Mouse (Mus musculus): ENCODE results near the gene Cdh23. TPM values are rescaled to one million over a fixed set of nuclear protein-coding genes. Genes with fewer than 3 reads are reported as not detected.

Gene Cdh23
- polyA plus RNA-seq, 2 experiments from 2014 or later = 4.0 to 5.5 TPM

DNA sequence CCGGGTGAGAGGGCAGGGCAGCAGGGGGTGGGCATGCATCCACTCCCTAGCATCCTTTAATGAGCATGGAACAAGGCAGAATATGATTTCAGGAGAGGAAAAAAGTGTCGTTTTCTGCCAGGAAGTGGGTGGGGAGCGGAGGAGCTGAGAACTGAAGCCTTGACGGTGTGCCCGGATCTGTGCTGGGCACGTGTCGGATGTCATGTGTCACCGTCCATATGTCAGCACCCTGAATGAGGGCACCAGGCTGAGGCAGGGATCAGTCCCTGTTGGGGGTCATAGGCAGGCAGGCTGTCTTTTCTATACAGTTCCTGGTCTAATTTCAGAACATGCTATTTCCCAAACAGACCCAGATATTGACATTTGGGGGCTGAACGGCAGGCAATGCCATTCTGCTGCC is 61.9 kb downstream of the Cdh23 start:
- ATAC-seq = no peak

- no peak for ATAC-seq
Measured at GRCm38 (mm10) chr10:60626086-60626485, 70.2 kb downstream of the Cdh23 start.

GRCm38 (mm10) chr10:60625511-60625910 is 70.8 kb downstream of the Cdh23 start:
- no peak for ATAC-seq

- ATAC-seq = no peak
Measured at GRCm38 (mm10) chr10:60624945-60625344, 71.3 kb downstream of the Cdh23 start.

GRCm38 (mm10) chr10:60624217-60624708 is 72.0 kb downstream of the Cdh23 start:
- no peak for ATAC-seq

DNA sequence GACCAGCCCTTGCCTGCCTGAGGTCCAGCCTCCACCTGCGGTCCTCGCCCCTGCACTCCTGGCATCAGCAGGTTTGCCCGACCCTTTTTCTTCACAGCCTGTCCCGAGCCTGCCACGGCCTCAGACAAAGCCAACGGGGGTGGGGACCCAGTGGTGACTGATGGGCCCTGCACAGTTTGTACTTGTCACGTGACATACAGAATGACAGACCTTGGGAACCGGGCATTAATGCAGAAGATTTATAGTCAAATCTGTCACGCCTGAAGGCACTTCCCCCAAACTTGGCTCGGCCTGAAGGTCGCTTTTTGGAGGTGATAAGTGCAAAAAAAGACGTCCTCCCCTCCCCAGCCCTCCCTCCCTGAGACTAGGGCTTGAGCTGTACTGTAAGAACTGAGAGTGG is 73.5 kb downstream of the Cdh23 start:
- no peak for ATAC-seq

GRCm38 (mm10) chr10:60621470-60622170 is 74.7 kb downstream of the Cdh23 start:
- no peak for ATAC-seq

DNA sequence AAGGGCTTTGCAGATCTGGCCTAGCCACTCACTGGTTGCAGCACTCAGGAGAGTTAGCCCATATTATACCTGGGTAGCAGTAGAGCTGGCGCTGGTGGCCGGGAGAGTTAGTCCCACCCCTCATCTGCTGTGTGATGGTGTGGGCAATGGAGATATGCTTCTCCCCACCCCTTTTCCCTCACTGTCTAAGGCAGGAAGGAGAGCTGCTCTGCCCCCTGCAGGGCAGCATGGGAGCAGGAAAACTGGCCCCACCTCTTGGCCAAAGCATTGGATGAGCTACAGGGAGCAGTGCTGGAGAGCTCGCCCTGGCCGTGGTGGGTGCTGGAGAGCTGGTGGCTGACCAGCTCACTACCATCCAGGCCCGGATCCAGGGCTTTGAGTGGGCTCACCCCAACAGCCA is 80.4 kb downstream of the Cdh23 start:
- no peak for ATAC-seq

- no peak for ATAC-seq
Measured at GRCm38 (mm10) chr10:60612893-60613292, 83.4 kb downstream of the Cdh23 start.

DNA sequence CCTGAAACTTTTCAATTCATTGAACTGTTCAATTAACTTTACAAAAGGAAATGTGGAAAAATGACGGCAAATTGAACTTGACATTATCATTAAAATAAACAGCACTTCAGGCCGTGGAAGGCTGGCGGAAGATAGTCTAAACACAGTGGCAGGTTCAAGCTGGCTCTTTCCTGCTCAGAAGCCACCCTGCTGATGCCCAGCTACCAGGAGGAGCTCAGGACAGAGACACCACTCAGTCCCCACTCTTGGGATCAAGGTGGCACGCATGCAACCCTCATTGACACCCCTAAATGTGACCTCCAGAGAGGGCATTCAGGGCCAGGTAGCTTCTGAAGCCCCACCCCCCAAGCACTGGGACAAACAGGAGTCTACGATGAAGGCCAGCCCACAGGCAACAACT is 89.1 kb downstream of the Cdh23 start:
- ATAC-seq = no peak

GRCm38 (mm10) chr10:60606661-60607060 is 89.6 kb downstream of the Cdh23 start:
- ATAC-seq = no peak

GRCm38 (mm10) chr10:60602235-60602634 is 94.1 kb downstream of the Cdh23 start:
- ATAC-seq = no peak

- no peak for ATAC-seq
Measured at GRCm38 (mm10) chr10:60595166-60595565, 101.1 kb downstream of the Cdh23 start.

GRCm38 (mm10) chr10:60592881-60593575 is 103.3 kb downstream of the Cdh23 start:
- ATAC-seq = no peak

DNA sequence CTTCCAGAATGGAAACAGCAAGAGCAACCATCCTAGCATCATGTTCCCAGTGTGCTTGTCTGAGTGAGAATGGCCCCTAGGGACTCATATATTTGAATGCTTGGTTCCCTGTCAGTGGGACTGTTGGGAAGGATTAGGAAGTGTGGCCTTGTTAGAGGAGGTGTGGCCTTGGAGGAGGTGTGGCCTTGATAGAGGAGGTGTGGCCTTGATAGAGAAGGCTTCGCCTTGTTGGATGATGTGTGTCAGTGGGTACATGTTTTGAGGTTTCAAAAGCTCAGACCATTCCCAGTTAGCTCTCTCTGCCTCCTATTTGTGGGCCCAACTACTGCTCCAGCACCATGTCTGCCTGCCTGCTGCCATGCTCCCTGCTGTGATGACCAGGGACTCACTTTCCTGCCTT is 105.0 kb downstream of the Cdh23 start:
- no peak for ATAC-seq

- ATAC-seq = no peak
Measured at GRCm38 (mm10) chr10:60590241-60590640, 106.0 kb downstream of the Cdh23 start.

DNA sequence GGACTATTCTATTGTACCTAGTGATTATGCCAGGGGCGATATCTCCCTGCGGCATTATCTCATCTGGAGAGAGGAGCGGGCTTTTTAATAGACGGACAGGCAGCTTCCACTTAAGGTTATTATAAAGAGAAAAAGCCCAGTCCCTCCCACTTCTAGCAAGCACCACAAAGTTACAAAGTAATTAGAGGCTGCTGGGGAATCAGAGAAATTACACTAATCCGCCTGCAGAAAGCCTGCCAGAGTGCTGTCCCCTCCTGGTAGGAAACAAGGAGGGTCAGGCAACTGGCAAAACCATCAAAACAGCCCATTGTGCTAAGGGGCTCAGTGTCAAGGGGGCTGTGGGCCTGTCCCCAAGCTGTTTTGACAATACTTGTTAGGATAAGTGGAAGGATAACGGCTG is 110.6 kb downstream of the Cdh23 start:
- ATAC-seq = no peak

DNA sequence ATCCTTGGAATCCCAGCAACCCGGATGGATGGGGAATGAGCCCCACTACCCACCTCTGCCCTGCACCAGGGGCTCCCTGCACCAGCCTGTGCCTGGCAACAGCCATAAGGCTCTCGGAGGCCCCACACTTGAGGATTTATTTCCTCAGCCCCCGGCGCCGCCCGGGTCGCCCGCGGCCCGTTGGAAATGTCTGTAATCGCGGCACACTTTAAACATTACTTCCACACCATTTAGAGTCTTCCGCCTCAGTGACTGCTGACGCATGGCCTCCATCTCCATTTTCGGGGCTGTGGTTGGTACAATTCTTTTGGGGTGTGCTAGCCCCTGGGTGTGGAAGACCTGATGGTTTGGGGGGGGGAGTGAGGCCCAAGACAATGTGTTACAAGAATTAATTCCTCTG is 113.3 kb downstream of the Cdh23 start:
- no peak for ATAC-seq

DNA sequence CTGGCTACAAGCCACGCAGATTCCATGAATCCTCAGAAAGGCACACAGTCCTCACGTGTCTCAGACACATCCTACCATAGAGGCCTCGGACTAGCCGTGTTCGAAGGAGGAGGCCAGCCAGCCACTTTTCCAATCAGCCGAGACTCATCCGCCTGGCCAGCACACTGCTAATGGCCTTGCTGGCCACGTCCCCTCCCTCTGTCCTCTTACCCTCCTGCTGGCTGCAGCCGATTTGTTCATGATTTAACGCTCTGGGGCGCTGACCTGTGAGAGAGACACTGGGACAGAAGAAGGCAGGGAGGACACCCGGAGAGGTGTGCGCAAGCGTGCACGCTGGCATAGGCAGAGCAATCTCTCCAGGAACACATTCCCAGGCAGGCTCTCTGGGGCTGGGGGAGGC is 115.6 kb downstream of the Cdh23 start:
- ATAC-seq = no peak

DNA sequence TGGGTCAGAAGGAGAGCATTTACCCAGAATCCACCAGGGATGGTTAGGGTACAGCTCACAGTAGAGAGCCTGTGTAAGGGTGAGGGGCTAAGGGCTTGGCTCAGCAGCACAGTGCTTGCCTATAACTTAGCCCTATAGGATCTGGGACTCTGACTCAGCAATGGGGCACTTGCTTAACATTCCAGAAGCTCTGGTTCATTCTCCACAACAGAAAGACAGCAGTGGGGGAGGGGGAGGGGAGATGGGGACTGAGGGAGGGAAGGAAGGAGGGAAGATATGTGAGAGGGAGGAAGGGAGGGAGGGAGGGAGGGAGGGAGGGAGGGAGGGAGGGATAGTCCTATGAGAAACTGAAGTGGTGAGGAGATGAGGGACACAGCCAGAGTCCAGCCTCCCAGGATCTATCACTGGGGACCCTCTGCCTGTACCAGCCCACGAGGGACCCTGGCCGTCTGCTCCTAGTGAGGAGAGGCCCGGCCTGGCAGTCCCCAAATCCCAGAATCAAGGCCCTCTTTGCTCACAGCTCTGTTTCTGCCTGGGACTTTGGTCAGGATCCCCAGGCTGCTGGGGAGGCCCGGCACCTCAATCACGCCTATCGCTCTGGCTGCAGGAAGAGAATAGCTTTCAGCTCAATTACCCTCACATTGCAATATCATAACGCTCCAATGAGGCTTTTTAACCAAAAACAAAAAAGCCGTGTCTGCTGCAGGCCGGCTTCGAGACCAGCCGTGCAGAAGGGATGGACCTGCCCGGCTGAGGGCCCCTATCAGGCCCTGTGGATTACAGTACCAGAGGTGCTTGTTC is 117.4 kb downstream of the Cdh23 start:
- ATAC-seq = no peak

GRCm38 (mm10) chr10:60577920-60578737 is 118.2 kb downstream of the Cdh23 start:
- ATAC-seq = no peak

DNA sequence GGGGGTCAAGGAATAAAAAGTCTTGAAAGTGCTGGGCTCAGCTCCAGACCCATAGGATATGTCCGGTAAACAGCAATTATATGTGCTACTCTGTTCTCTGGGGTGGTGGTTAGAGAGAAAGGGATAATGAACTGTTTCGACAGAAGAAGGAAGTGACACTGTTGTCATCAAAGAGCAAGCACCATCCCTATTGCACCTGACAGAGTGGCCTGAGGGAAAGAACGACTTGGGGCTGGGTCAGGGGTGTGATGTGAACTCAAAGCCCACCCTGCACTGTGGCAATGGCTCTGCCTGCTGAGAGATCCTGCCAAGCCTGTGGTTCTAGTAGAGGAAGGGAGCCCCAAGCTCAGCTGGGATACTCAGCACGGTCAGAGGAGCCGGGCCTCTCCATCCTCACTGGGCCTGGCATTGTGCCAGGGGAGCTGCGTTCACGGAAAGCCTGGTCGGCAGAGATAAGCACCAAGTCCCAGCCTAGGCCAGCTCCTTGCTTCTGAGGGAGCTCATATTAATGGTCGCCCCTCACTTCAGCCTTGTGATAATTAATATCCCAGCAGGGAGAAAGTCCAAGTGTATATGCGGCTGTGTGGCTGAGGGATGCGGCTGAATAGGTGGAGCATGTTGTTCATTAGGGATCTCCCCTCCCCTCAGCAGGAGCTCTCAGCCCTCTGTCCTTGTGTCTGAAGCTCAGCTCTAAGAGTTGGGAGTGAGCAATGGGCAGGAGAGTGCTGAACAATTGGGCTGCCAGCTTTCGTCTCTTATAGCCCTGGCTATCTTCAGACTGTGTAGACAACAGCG is 119.0 kb downstream of the Cdh23 start:
- ATAC-seq = no peak
